Mouse (Mus musculus) fat pad, adult 2 months (tissue): ENCODE data around the gene Arid3b.

Experiments used
- DNase-seq: peaks from one replicate; pipeline ENCODE4 v3.0.0-alpha.2; 2011; ENCODE audit warnings: low read depth, low spot score; ENCODE audit errors: extremely low read depth

Arid3b gene

DNA sequence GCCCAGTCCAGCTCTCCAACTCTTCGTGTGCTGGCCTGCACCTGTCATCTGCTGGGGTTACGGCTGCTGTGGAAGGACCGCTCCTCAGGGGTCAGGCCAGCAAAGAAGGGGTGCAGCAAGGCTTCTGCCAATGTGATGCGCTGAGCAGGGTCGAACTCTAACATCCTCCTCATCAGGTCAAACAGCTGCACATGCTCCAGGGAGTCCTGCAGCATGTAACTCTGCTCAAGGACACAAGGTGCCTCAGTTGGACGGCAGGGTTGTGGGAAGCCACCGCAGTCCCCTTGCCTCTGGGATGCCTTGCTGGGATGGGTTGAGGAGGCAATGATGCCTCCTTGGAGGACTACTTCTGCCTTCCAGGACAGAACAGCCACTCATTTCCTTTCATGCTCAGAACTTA, 85.7 kb downstream of the Arid3b start:
- no peak for DNase-seq

DNA sequence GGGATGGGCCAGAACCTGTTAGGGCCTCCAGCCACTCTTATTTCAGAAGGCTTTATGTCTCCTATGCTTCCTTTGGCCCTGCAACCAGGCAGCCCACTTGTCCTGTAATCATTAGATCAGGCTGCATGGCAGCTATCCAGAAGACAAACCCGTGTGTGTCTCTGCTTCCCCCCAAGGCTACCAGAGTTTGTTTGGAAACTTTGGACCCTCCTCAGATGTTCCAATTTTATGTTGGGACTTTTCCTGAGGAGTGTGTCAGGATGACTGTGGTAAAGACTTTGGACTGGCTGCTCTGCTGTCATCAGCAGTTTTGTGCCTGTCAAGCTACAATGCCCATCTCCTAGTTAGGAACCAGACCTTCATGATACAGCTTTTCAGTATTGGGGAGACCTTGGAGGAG, 87.8 kb downstream of the Arid3b start:
- no peak for DNase-seq

DNA sequence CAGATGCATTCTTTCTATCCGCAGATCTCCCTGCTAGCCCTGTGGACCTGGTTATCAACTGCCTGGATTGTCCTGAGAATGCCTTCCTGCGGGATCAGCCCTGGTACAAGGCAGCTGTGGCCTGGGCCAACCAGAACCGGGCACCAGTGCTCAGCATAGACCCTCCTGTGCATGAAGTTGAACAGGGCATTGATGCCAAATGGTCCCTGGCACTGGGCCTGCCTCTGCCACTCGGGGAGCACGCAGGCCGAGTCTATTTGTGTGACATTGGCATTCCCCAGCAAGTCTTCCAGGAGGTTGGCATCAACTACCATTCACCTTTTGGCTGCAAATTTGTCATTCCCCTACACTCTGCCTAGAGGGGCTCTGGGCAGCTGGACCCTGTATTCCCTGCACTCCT, 88.5 kb downstream of the Arid3b start:
- no peak for DNase-seq

DNA sequence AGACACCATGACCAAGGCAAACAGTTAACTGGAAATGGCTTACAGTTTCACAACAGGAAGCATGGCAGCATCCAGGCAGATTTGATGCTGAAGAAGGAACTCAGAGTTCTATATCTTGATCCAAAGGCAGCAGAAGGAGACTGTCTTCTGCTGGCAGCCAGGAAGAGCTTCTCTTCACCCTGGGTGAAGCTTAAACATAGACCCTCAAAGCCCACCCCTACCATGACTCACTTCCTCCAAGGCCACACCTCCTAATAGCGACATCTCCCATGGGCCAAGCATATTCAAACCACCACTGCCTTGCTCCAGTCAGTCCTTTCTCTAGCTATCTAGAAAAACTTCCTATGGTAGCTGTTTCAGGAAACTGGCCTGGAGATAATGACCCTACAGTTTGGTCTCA, 89.5 kb downstream of the Arid3b start:
- no peak for DNase-seq

DNA sequence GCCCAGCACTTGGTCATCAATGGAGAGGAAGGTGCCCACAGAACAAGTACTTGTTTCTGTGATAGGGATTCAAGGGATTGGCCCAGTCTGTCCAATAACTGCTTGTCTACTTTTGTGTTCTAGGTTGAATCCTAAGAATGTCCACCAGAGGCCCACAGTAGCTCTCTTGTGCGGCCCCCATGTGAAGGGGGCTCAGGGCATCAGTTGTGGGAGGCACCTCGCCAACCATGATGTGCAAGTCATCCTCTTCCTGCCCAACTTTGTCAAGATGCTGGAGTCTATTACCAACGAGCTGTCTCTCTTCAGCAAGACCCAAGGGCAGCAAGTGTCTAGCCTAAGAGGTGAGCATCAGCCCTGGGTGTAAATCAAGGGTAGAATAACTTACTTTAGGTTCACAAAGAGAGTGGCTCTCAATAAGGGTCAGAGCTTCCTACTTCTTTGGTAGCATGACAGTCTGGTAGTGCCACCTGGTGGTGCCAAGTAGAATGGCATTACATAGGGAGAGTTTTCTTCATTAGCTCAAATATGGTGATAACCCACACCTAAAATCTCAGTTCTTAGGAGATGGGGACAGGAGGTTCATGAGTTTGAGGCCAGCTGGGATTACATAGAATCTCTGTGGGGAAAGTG, 92.0 kb downstream of the Arid3b start:
- DNase-seq: no peak
